Comparison of ENCODE assay signal across 28 mouse cellular contexts in genomic region chr4:135326046-135326445, GRCm38 (mm10). TPM values are rescaled to one million over a fixed set of nuclear protein-coding genes. Genes with fewer than 3 reads are reported as not detected.
DNase-seq lines count a peak whose midpoint lies in the region; ATAC-seq and TF ChIP-seq lines count a peak whose summit lies in the region.
"Had no signal": no experiment of that assay in that cellular context is flagged by ENCODE, and none has a peak within 500 bp of the region (broad histone marks: within the 10 kb centered on the region; RNA-seq: fewer than 3 reads in every experiment).

No protein-coding gene starts in this region.

- no peak for TF ChIP-seq EP300 in lung, postnatal 0 days (IDR thresholded peaks at IDR 0.05)

- TF ChIP-seq CTCF in layer of hippocampus, adult 2 months (conservative IDR thresholded peaks at IDR 0.05): no peak
- TF ChIP-seq CTCF in lung, postnatal 0 days (IDR thresholded peaks at IDR 0.05): no peak

- no peaks in the 10 kb centered on the region for H3K27me3 ChIP-seq in liver, embryonic 13.5 days
- H3K27me3 ChIP-seq in liver, embryonic 11.5 days (replicated peaks; ENCODE audit: control insufficient read depth, insufficient read depth, low read length): no peaks in the 10 kb centered on the region
- H3K27me3 ChIP-seq in liver, embryonic 16.5 days (ENCODE audit: control insufficient read depth, insufficient read depth, low read depth, low read length): no peaks in the 10 kb centered on the region
- H3K27me3 ChIP-seq in lung, postnatal 0 days (replicated peaks; ENCODE audit: insufficient read depth, low read length): no peaks in the 10 kb centered on the region
- H3K27me3 ChIP-seq in limb, embryonic 10.5 days (ENCODE audit: low read depth, poor library complexity, severe bottlenecking): no peaks in the 10 kb centered on the region
- H3K27me3 ChIP-seq: embryonic facial prominence, embryonic 13.5 days; forebrain, embryonic 12.5 days; forebrain, embryonic 15.5 days; heart, embryonic 13.5 days had no signal

- H3K4me1 ChIP-seq in liver, embryonic 13.5 days (replicated peaks): peaks cover 14% of the 10 kb centered on the region
- H3K4me1 ChIP-seq in liver, embryonic 11.5 days (replicated peaks; ENCODE audit: control insufficient read depth, insufficient read depth, low read length): no peaks in the 10 kb centered on the region
- no peaks in the 10 kb centered on the region; the same call in 1 of the 2 replicates for H3K4me1 ChIP-seq in liver, embryonic 16.5 days (ENCODE audit: control insufficient read depth, low read depth, low read length)
- no peaks in the 10 kb centered on the region for H3K4me1 ChIP-seq in lung, postnatal 0 days (ENCODE audit: insufficient read depth, low read depth, low read length)
- no peaks in the 10 kb centered on the region for H3K4me1 ChIP-seq in limb, embryonic 10.5 days
- H3K4me1 ChIP-seq: embryonic facial prominence, embryonic 10.5 days; embryonic facial prominence, embryonic 13.5 days; forebrain, embryonic 12.5 days; forebrain, embryonic 15.5 days; heart, embryonic 10.5 days; heart, embryonic 13.5 days had no signal

- peak; percentile 26 to 38 for DNase-seq in layer of hippocampus, adult 2 months (ENCODE audit: low spot score in 2 of 2)
- DNase-seq in layer of hippocampus, adult 8-10 months (ENCODE audit: low spot score in 2 of 2): no peak
- no peak for DNase-seq in liver, embryonic 13.5 days
- DNase-seq in liver, embryonic 11.5 days (ENCODE audit: low spot score): no peak
- peak; percentile 36 for DNase-seq in adipocyte (ENCODE audit: low spot score)
- DNase-seq in lung, postnatal 0 days (ENCODE audit: low spot score): no peak
- no peak for DNase-seq in limb, embryonic 10.5 days (ENCODE audit: low spot score)
- DNase-seq: adrenal gland, postnatal 10 days; adrenal gland, postnatal 36 days; cerebellum, adult 11 months; cerebellum, adult 8-10 months; cerebellum, postnatal 10 days; cerebellum, postnatal 36 days; embryo, embryonic 11 days; heart, adult 2 months; heart, postnatal 14 days; heart, postnatal 4 days had no signal

- H3K4me3 ChIP-seq in layer of hippocampus, adult 2 months: no peak overlapping the region
- no peak overlapping the region for H3K4me3 ChIP-seq in liver, embryonic 13.5 days (replicated peaks)
- no peak overlapping the region for H3K4me3 ChIP-seq in liver, embryonic 11.5 days (ENCODE audit: low read depth, low read length)
- no peak overlapping the region for H3K4me3 ChIP-seq in liver, embryonic 16.5 days (ENCODE audit: low read depth, low read length)
- no peak overlapping the region for H3K4me3 ChIP-seq in lung, postnatal 0 days (ENCODE audit: low read depth, low read length)
- no peak overlapping the region for H3K4me3 ChIP-seq in limb, embryonic 10.5 days
- H3K4me3 ChIP-seq: embryonic facial prominence, embryonic 10.5 days; embryonic facial prominence, embryonic 13.5 days; erythroblast, embryonic 14.5 days; forebrain, embryonic 12.5 days; forebrain, embryonic 15.5 days; heart, adult 2 months; heart, embryonic 10.5 days; heart, embryonic 13.5 days had no signal

- H3K9ac ChIP-seq in liver, embryonic 13.5 days: no peak overlapping the region
- H3K9ac ChIP-seq in liver, embryonic 11.5 days (ENCODE audit: low read depth, low read length): no peak overlapping the region
- H3K9ac ChIP-seq in liver, embryonic 16.5 days (ENCODE audit: low read depth, low read length): no peak overlapping the region
- H3K9ac ChIP-seq in lung, postnatal 0 days (replicated peaks; ENCODE audit: low read depth): no peak overlapping the region
- H3K9ac ChIP-seq: embryonic facial prominence, embryonic 13.5 days; forebrain, embryonic 12.5 days; forebrain, embryonic 15.5 days; heart, embryonic 13.5 days; hindbrain, embryonic 14.5 days had no signal

- no peaks in the 10 kb centered on the region for H3K9me3 ChIP-seq in liver, embryonic 13.5 days (replicated peaks)
- no peaks in the 10 kb centered on the region for H3K9me3 ChIP-seq in liver, embryonic 11.5 days (ENCODE audit: control insufficient read depth, low read length)
- no peaks in the 10 kb centered on the region for H3K9me3 ChIP-seq in liver, embryonic 16.5 days (replicated peaks; ENCODE audit: control insufficient read depth, low read length)
- H3K9me3 ChIP-seq in lung, postnatal 0 days (ENCODE audit: low read length): no peaks in the 10 kb centered on the region
- H3K9me3 ChIP-seq in limb, embryonic 10.5 days (replicated peaks): no peaks in the 10 kb centered on the region
- H3K9me3 ChIP-seq: embryonic facial prominence, embryonic 10.5 days; embryonic facial prominence, embryonic 13.5 days; forebrain, embryonic 12.5 days; forebrain, embryonic 15.5 days; heart, embryonic 10.5 days; heart, embryonic 13.5 days had no signal

- H3K36me3 ChIP-seq in liver, embryonic 13.5 days: peaks cover 99% of the 10 kb centered on the region
- H3K36me3 ChIP-seq in liver, embryonic 11.5 days (ENCODE audit: control insufficient read depth, insufficient read depth, low read length): peaks cover 83% of the 10 kb centered on the region
- peaks cover 91% of the 10 kb centered on the region for H3K36me3 ChIP-seq in liver, embryonic 16.5 days (ENCODE audit: control insufficient read depth, insufficient read depth)
- peaks cover 54% of the 10 kb centered on the region for H3K36me3 ChIP-seq in lung, postnatal 0 days (ENCODE audit: insufficient read depth, low read length)
- peaks cover 100% of the 10 kb centered on the region for H3K36me3 ChIP-seq in limb, embryonic 10.5 days

- H3K27ac ChIP-seq in layer of hippocampus, adult 2 months: peak overlapping the region; percentile 36; the same call in 1 of the 2 replicates
- no peak overlapping the region for H3K27ac ChIP-seq in liver, embryonic 13.5 days
- no peak overlapping the region for H3K27ac ChIP-seq in liver, embryonic 11.5 days (ENCODE audit: low read depth, low read length)
- 0 out of 2 replicates have a peak overlapping the region, but pooled peaks have one; percentile 11 for H3K27ac ChIP-seq in liver, embryonic 16.5 days (ENCODE audit: low read length)
- no peak overlapping the region for H3K27ac ChIP-seq in lung, postnatal 0 days (ENCODE audit: low read length)
- no peak overlapping the region for H3K27ac ChIP-seq in limb, embryonic 10.5 days
- H3K27ac ChIP-seq: embryonic facial prominence, embryonic 10.5 days; embryonic facial prominence, embryonic 13.5 days; forebrain, embryonic 12.5 days; forebrain, embryonic 15.5 days; heart, adult 2 months; heart, embryonic 10.5 days; heart, embryonic 13.5 days; hindbrain, embryonic 14.5 days; hindbrain, postnatal 0 days had no signal

- ATAC-seq in liver, embryonic 13.5 days (ENCODE audit: low read depth): peak; percentile 17; the same call in 1 of the 2 replicates
- ATAC-seq in liver, embryonic 11.5 days (replicated peaks; ENCODE audit: low FRiP score): no peak
- 0 out of 2 replicates have a peak, but pooled peaks have one; percentile 36 for ATAC-seq in liver, embryonic 16.5 days (ENCODE audit: low read depth)
- no peak; the same call in 1 of the 2 replicates for ATAC-seq in lung, postnatal 0 days
- ATAC-seq: activated CD4-positive, CD25-positive, alpha-beta regulatory T cell, adult 4 months; forebrain, embryonic 15.5 days; hindbrain, postnatal 0 days had no signal

- H3K4me2 ChIP-seq in liver, embryonic 13.5 days: no peak overlapping the region
- H3K4me2 ChIP-seq in liver, embryonic 11.5 days: no peak overlapping the region
- no peak overlapping the region for H3K4me2 ChIP-seq in liver, embryonic 16.5 days (ENCODE audit: low read depth, low read length)
- no peak overlapping the region for H3K4me2 ChIP-seq in lung, postnatal 0 days (replicated peaks; ENCODE audit: low read depth, low read length)
- H3K4me2 ChIP-seq: embryonic facial prominence, embryonic 13.5 days; forebrain, embryonic 12.5 days; forebrain, embryonic 15.5 days; heart, embryonic 13.5 days; hindbrain, embryonic 14.5 days had no signal

RNA-seq across cellular contexts. Expression of gene Srrm1, which starts 27.1 kb away (rescaled TPM):
- total RNA-seq in layer of hippocampus, adult 2 months (2021): 100 to 1,000 TPM; 136 to 153 TPM
- 100 to 1,000 TPM; 134 to 168 (median 160) TPM for total RNA-seq in layer of hippocampus, adult 8-10 months (2022)
- 159 and 203 TPM in 2 replicates for polyA plus RNA-seq in liver, embryonic 13.5 days (2015; fragmentation: Nextera tagmentation; extraction: Ambion mirVana)
- polyA plus RNA-seq in liver, embryonic 11.5 days (2014; fragmentation: Nextera tagmentation; extraction: Ambion mirVana): 191 and 195 TPM in 2 replicates
- 93.8 and 95.3 TPM in 2 replicates for polyA plus RNA-seq in liver, embryonic 16.5 days (2015; fragmentation: Nextera tagmentation; extraction: Ambion mirVana)
- polyA plus RNA-seq in lung, postnatal 0 days (2015; fragmentation: Nextera tagmentation; extraction: Ambion mirVana): 108 and 116 TPM in 2 replicates
- 233 TPM in 2 replicates for polyA plus RNA-seq in limb, embryonic 10.5 days (2016; fragmentation: Nextera tagmentation; extraction: Ambion mirVana)

RNA-seq across cellular contexts. Expression of gene Clic4, which starts 53.4 kb away (rescaled TPM):
- 10 to 100 TPM; 31.2 to 34.2 TPM for total RNA-seq in layer of hippocampus, adult 2 months (2021)
- 10 to 100 TPM; 37.4 to 43.1 (median 38.4) TPM for total RNA-seq in layer of hippocampus, adult 8-10 months (2022)
- 109 and 131 TPM in 2 replicates for polyA plus RNA-seq in liver, embryonic 13.5 days (2015; fragmentation: Nextera tagmentation; extraction: Ambion mirVana)
- 149 and 176 TPM in 2 replicates for polyA plus RNA-seq in liver, embryonic 11.5 days (2014; fragmentation: Nextera tagmentation; extraction: Ambion mirVana)
- 109 and 110 TPM in 2 replicates for polyA plus RNA-seq in liver, embryonic 16.5 days (2015; fragmentation: Nextera tagmentation; extraction: Ambion mirVana)
- 205 and 211 TPM in 2 replicates for polyA plus RNA-seq in lung, postnatal 0 days (2015; fragmentation: Nextera tagmentation; extraction: Ambion mirVana)
- 208 and 220 TPM in 2 replicates for polyA plus RNA-seq in limb, embryonic 10.5 days (2016; fragmentation: Nextera tagmentation; extraction: Ambion mirVana)

Comparison
In these comparisons a context has a peak if more than half of its experiments do, and no peak if none do; other contexts are left out.
1. DNase-seq: peak in layer of hippocampus, adult 2 months (2 of 2) and adipocyte (single experiment); none in layer of hippocampus, adult 8-10 months (0 of 2), liver, embryonic 13.5 days (single experiment), liver, embryonic 11.5 days (single experiment), lung, postnatal 0 days (single experiment) and limb, embryonic 10.5 days (single experiment).
2. H3K27ac ChIP-seq: peak in layer of hippocampus, adult 2 months (single experiment) and liver, embryonic 16.5 days (single experiment); none in liver, embryonic 13.5 days (single experiment), liver, embryonic 11.5 days (single experiment), lung, postnatal 0 days (single experiment) and limb, embryonic 10.5 days (single experiment).
3. ATAC-seq: peak in liver, embryonic 13.5 days (single experiment) and liver, embryonic 16.5 days (single experiment); none in liver, embryonic 11.5 days (single experiment) and lung, postnatal 0 days (single experiment).